Mouse (Mus musculus) forebrain, postnatal 0 days (tissue): ENCODE data around the gene Nlgn1. TPM values are rescaled to one million over a fixed set of nuclear protein-coding genes. Genes with fewer than 3 reads are reported as not detected.
A peak's percentile ranks its signal among the peaks of the same experiment; 100 is the strongest.

Source experiments
- ATAC-seq: fragments of 200-750 bp; cut with Nextera tagmentation; 2 replicates; pipeline ENCODE4 v1.8.0; 2017; ENCODE audit warnings: mild to moderate bottlenecking, moderate library complexity
- DNase-seq: peaks from one replicate; pipeline ENCODE4 v3.0.0-alpha.2; 2015
- H3K27ac ChIP-seq: fragments of 300-500 bp; sonication (generic); 2 replicates; pipeline ENCODE4 v1.5.1; 2014; ENCODE audit warnings: low read depth, mild to moderate bottlenecking, antibody characterized with exemption, low read length, moderate library complexity, mixed read lengths
- H3K27me3 ChIP-seq: fragments of 300-500 bp; sonication (generic); 2 replicates; pipeline ENCODE4 v1.6.1; 2014; ENCODE audit warnings: mild to moderate bottlenecking, low read length, mixed read lengths; ENCODE audit not compliant: insufficient read depth
- H3K36me3 ChIP-seq: fragments of 300-500 bp; sonication (generic); 2 replicates; pipeline ENCODE4 v1.6.1; 2014; ENCODE audit warnings: mild to moderate bottlenecking, moderate library complexity; ENCODE audit not compliant: insufficient read depth
- H3K4me1 ChIP-seq: fragments of 300-500 bp; sonication (generic); 2 replicates; pipeline ENCODE4 v1.6.1; 2014; ENCODE audit warnings: antibody characterized with exemption; ENCODE audit not compliant: insufficient read depth
- H3K4me2 ChIP-seq: fragments of 300-500 bp; sonication (generic); 2 replicates; pipeline ENCODE4 v1.6.1; 2014; ENCODE audit warnings: low read depth, mild to moderate bottlenecking, moderate library complexity
- H3K4me3 ChIP-seq: fragments of 300-500 bp; sonication (generic); 2 replicates; pipeline ENCODE4 v1.5.1; 2014; ENCODE audit warnings: low read depth, low read length, mixed read lengths
- H3K9ac ChIP-seq: fragments of 300-500 bp; sonication (generic); 2 replicates; pipeline ENCODE4 v1.6.1; 2014; ENCODE audit warnings: mild to moderate bottlenecking
- H3K9me3 ChIP-seq: fragments of 300-500 bp; sonication (generic); 2 replicates; pipeline ENCODE4 v1.6.1; 2016; ENCODE audit warnings: low read length
- CTCF ChIP-seq: sonication (generic); IDR thresholded peaks from 2 replicates; pipeline ENCODE4 v1.5.1; 2016; ENCODE audit warnings: antibody characterized with exemption, control low read depth, low read depth
- WGBS: fragments of 180-500 bp; shearing (Covaris S2); extraction: QIAGEN DNeasy Blood & Tissue Kit; methylation state at CpG from one replicate; pipeline ENCODE4 v1.1.7; 2014; 5-methylcytosine and 5-hydroxymethylcytosine counted together
- polyA plus RNA-seq: library from polyadenylated mRNA; unstranded; fragments of >200 nt; fragmentation: Nextera tagmentation; extraction: Ambion mirVana; gene quantifications from 2 replicates; pipeline ENCODE4 v1.2.1, GENCODE M21; 2015
- total RNA-seq: library from RNA; depleted of rRNA; stranded (reverse); fragments of >200 nt; gene quantifications from 2 replicates; pipeline ENCODE4 v1.2.3, GENCODE M21; 2014

Nlgn1 gene
- total and polyA plus RNA-seq, 2 experiments from 2014 or later: 33.6 to 95.2 TPM

DNA sequence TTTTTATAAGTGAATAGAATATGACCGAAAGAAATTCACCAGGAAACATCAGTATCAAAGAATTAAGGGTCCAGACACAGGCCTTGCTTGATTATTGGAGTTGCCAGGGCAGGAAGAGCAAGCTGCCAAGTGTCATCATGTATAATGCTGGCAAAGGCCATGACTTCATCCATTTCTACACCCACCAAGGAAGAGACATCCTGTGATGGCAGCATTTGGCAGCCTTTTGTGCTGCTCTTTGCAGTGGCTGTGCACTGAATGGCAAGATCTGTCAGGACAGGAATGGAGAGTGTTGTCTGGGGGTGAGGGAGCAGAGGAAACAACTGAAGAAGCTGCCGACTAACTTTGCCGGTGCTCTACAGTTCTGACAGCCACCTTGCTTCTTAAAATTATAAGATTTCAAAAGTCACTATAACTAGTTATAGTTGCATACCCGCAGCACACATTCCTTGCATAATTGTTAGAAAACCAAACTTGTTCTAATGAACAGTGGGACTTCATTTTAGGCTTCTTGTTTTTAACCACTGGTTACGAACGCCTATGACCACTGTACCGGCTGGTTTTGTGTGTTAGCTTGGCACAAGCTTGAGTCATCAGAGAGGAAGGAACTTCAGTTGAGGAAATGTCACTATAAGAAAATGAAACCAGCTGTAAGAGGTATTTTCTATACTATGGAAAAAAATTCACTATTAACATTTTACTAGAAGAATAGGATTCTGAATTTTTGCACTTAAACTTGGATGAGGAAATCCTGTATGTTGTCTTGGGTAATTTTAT, 487.4 kb downstream of the Nlgn1 start:
- Histone ChIP-seq H3K27me3 (no peaks in the 10 kb centered on the region), H3K4me2 (no peak overlapping the region), H3K36me3 (no peaks in the 10 kb centered on the region), H3K9me3 (no peaks in the 10 kb centered on the region), H3K4me1 (no peaks in the 10 kb centered on the region), H3K27ac (no peak overlapping the region), H3K9ac (no peak overlapping the region), H3K4me3 (no peak overlapping the region)
- TF ChIP-seq CTCF: no peak
- 77% methylated on average over 7 of the region's 7 CpGs for WGBS
- ATAC-seq (no peak), DNase-seq (no peak)

- Histone ChIP-seq H3K36me3 (no peaks in the 10 kb centered on the region), H3K9me3 (no peaks in the 10 kb centered on the region), H3K4me3 (no peak overlapping the region), H3K27ac (no peak overlapping the region), H3K4me2 (no peak overlapping the region), H3K9ac (no peak overlapping the region), H3K4me1 (no peaks in the 10 kb centered on the region), H3K27me3 (no peaks in the 10 kb centered on the region)
- no peak for TF ChIP-seq CTCF
- DNase-seq (no peak), ATAC-seq (no peak)
- 43% methylated on average over 2 of the region's 2 CpGs for WGBS
Observed at GRCm38 (mm10) chr3:25830237-25830636, 502.0 kb downstream of the Nlgn1 start.

GRCm38 (mm10) chr3:25813368-25813767, 518.9 kb downstream of the Nlgn1 start:
- 92% methylated on average over 3 of the region's 3 CpGs for WGBS
- Histone ChIP-seq H3K27me3 (no peaks in the 10 kb centered on the region), H3K4me2 (no peak overlapping the region), H3K9me3 (no peaks in the 10 kb centered on the region), H3K4me3 (no peak overlapping the region), H3K36me3 (no peaks in the 10 kb centered on the region), H3K4me1 (no peaks in the 10 kb centered on the region), H3K27ac (no peak overlapping the region), H3K9ac (no peak overlapping the region)
- DNase-seq (no peak), ATAC-seq (no peak)
- TF ChIP-seq CTCF: no peak

DNA sequence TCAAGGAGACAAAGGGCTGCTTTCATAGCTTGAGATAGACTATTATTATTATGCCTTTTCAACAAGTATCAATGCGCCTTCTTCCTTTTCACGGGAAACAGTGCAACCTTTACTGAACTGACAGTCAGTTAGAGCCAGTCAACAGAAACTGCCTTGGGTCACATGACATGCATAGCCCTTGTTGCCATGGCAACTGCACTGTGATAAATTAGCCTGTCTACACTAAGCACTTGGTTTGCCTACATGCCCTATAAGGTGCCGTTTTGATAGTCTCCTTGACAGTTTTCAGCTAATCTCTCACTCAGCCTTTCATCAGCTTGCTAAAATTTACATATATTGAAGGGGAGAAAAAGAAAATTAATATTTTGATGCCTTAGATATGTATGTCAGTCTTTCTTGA, 524.7 kb downstream of the Nlgn1 start:
- no peak overlapping the region for H3K4me2 ChIP-seq
- H3K27me3 ChIP-seq: no peaks in the 10 kb centered on the region
- H3K36me3 ChIP-seq: no peaks in the 10 kb centered on the region
- ATAC-seq (peak; percentile 95), DNase-seq (peak; percentile 88)
- no peak overlapping the region for H3K4me3 ChIP-seq
- no peak overlapping the region for H3K27ac ChIP-seq
- 0 out of 2 replicates have a peak, but pooled peaks cover 4% of the 10 kb centered on the region for H3K4me1 ChIP-seq
- 22% methylated on average over 3 of the region's 3 CpGs for WGBS
- H3K9me3 ChIP-seq: no peaks in the 10 kb centered on the region
- H3K9ac ChIP-seq: no peak overlapping the region
- no peak for TF ChIP-seq CTCF

DNA sequence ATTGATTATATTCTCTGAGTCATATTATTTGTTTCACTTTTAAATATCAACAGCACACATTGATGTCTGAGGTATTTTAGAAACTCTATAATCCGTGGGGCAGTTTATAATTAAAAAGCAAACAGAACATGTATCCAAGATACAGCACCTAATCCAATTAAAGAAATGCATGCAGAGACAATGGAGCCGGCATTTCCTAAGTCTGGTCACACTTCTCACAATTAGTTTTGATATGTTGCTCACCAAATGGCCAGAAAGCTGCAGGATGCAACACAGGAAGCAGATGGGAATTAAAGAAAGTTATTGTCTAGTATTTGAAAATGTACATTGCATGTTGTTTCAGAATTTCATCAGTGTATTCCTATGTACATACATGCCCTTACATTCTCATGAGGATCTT, 550.6 kb downstream of the Nlgn1 start:
- Histone ChIP-seq H3K9ac (no peak overlapping the region), H3K4me1 (no peaks in the 10 kb centered on the region), H3K4me3 (no peak overlapping the region), H3K36me3 (no peaks in the 10 kb centered on the region), H3K27me3 (no peaks in the 10 kb centered on the region), H3K9me3 (no peaks in the 10 kb centered on the region), H3K27ac (no peak overlapping the region), H3K4me2 (no peak overlapping the region)
- no peak for TF ChIP-seq CTCF
- WGBS: 31% methylated on average over 2 of the region's 2 CpGs
- DNase-seq: no peak
- ATAC-seq: no peak

GRCm38 (mm10) chr3:25775437-25775836, 556.8 kb downstream of the Nlgn1 start:
- Histone ChIP-seq H3K27ac (no peak overlapping the region), H3K4me3 (no peak overlapping the region), H3K36me3 (no peaks in the 10 kb centered on the region), H3K27me3 (no peaks in the 10 kb centered on the region), H3K4me2 (no peak overlapping the region), H3K9me3 (no peaks in the 10 kb centered on the region), H3K4me1 (peaks cover 9% of the 10 kb centered on the region; the same call in 1 of the 2 replicates), H3K9ac (no peak overlapping the region)
- no peak for TF ChIP-seq CTCF
- 43% methylated on average over 6 of the region's 6 CpGs for WGBS
- ATAC-seq (no peak), DNase-seq (no peak)

GRCm38 (mm10) chr3:25773908-25774307, 558.4 kb downstream of the Nlgn1 start:
- Histone ChIP-seq H3K27me3 (no peaks in the 10 kb centered on the region), H3K9me3 (no peaks in the 10 kb centered on the region), H3K4me1 (peaks cover 9% of the 10 kb centered on the region; the same call in 1 of the 2 replicates), H3K4me2 (no peak overlapping the region), H3K27ac (peak overlapping the region; percentile 42), H3K9ac (no peak overlapping the region), H3K36me3 (no peaks in the 10 kb centered on the region), H3K4me3 (no peak overlapping the region)
- 13% methylated on average over 4 of the region's 4 CpGs for WGBS
- ATAC-seq (peak; percentile 94), DNase-seq (peak; percentile 73)
- peak; percentile 35; the same call in 1 of the 2 replicates for TF ChIP-seq CTCF
